Mouse (Mus musculus): Measurements from ENCODE around the gene Dusp5.

Dusp5 gene

GRCm38 (mm10) chr19:53517370-53518096 lies 11.4 kb upstream of the Dusp5 start:
- DNase-seq (ENCODE audit: low spot score), result no peak

- no peak for DNase-seq (ENCODE audit: low spot score)
These were observed 9.4 kb upstream of the Dusp5 start for GRCm38 (mm10) chr19:53519549-53519948.

- no peak for DNase-seq (ENCODE audit: low spot score)
These were observed 8.9 kb upstream of the Dusp5 start for GRCm38 (mm10) chr19:53519981-53520380.

- DNase-seq (ENCODE audit: low spot score), result no peak
These were observed 7.6 kb upstream of the Dusp5 start for GRCm38 (mm10) chr19:53521137-53521795.

GRCm38 (mm10) chr19:53527480-53527879 lies 1.4 kb upstream of the Dusp5 start:
- DNase-seq (ENCODE audit: low spot score), result no peak

GRCm38 (mm10) chr19:53528131-53528621 lies 733 bp upstream of the Dusp5 start:
- no peak for DNase-seq (ENCODE audit: low spot score)

- no peak for DNase-seq (ENCODE audit: low spot score)
These were observed 471 bp downstream of the Dusp5 start for GRCm38 (mm10) chr19:53529455-53529704.

- no peak for DNase-seq (ENCODE audit: low spot score)
These were observed 1.0 kb downstream of the Dusp5 start for GRCm38 (mm10) chr19:53529705-53530562.

- DNase-seq (ENCODE audit: low spot score), result no peak
These were observed 2.5 kb downstream of the Dusp5 start for GRCm38 (mm10) chr19:53531416-53531815.

GRCm38 (mm10) chr19:53532021-53532420 lies 3.1 kb downstream of the Dusp5 start:
- no peak for DNase-seq (ENCODE audit: low spot score)

GRCm38 (mm10) chr19:53532676-53533075 lies 3.8 kb downstream of the Dusp5 start:
- DNase-seq (ENCODE audit: low spot score), result no peak

- DNase-seq (ENCODE audit: low spot score), result no peak
These were observed 4.3 kb downstream of the Dusp5 start for GRCm38 (mm10) chr19:53533236-53533635.

GRCm38 (mm10) chr19:53533810-53534601 lies 5.1 kb downstream of the Dusp5 start:
- DNase-seq (ENCODE audit: low spot score), result no peak

GRCm38 (mm10) chr19:53534757-53535410 lies 6.0 kb downstream of the Dusp5 start:
- no peak for DNase-seq (ENCODE audit: low spot score)

GRCm38 (mm10) chr19:53535421-53535820 lies 6.5 kb downstream of the Dusp5 start:
- no peak for DNase-seq (ENCODE audit: low spot score)

- no peak for DNase-seq (ENCODE audit: low spot score)
These were observed 7.3 kb downstream of the Dusp5 start for GRCm38 (mm10) chr19:53536251-53536650.

GRCm38 (mm10) chr19:53536731-53537666 lies 8.1 kb downstream of the Dusp5 start:
- DNase-seq (ENCODE audit: low spot score), result no peak

- DNase-seq (ENCODE audit: low spot score), result peak; percentile 28
These were observed 9.1 kb downstream of the Dusp5 start for GRCm38 (mm10) chr19:53538024-53538423.

GRCm38 (mm10) chr19:53538796-53539195 lies 9.9 kb downstream of the Dusp5 start:
- DNase-seq (ENCODE audit: low spot score), result no peak

GRCm38 (mm10) chr19:53539296-53539695 lies 10.4 kb downstream of the Dusp5 start:
- no peak for DNase-seq (ENCODE audit: low spot score)

All from layer of hippocampus, adult 11-12 months (tissue).